Mouse (Mus musculus): ENCODE measurements around the gene Cenpk.

- TF ChIP-seq CTCF (IDR thresholded peaks at IDR 0.05; ENCODE audit: extremely low read depth, insufficient read depth, low read length) (peak; percentile 9; the same call in 1 of the 2 replicates), POLR2A (IDR thresholded peaks at IDR 0.05; ENCODE audit: extremely low read depth, insufficient read depth, low read length) (no peak)
These were observed 56.6 kb downstream of the Cenpk start for GRCm38 (mm10) chr13:104285031-104285431.
